Mouse (Mus musculus) erythroid progenitor cell, adult 5-6 weeks (primary cell): ENCODE measurements around the gene Tarsl2. TPM values are rescaled to one million over a fixed set of nuclear protein-coding genes. Genes with fewer than 3 reads are reported as not detected.
A peak's percentile ranks its signal among the peaks of the same experiment; 100 is the strongest.

Experiments
- ATAC-seq: replicated peaks from 2 replicates; pipeline ENCODE4 v1.8.0; 2016; ENCODE audit warnings: moderate number of reproducible peaks, mild to moderate bottlenecking, moderate TSS enrichment, inconsistent platforms; ENCODE audit not compliant: poor library complexity, low FRiP score, severe bottlenecking
- total RNA-seq, 2 experiments: library from RNA; stranded (forward) in 1 of 2; stranded (reverse) in 1 of 2; fragments of 150-400 nt in 1 of 2; fragments of 186-747, 209-891 nt in 1 of 2; gene quantifications; 2 replicates each; pipeline versions ENCODE4 v1.2.3 to v1.2.4; 2015 to 2017; ENCODE audit warnings: low replicate concordance in 2 of 2

Tarsl2 gene
- total RNA-seq, 2 experiments from 2014 or later = 21.4 to 51.6 TPM

DNA sequence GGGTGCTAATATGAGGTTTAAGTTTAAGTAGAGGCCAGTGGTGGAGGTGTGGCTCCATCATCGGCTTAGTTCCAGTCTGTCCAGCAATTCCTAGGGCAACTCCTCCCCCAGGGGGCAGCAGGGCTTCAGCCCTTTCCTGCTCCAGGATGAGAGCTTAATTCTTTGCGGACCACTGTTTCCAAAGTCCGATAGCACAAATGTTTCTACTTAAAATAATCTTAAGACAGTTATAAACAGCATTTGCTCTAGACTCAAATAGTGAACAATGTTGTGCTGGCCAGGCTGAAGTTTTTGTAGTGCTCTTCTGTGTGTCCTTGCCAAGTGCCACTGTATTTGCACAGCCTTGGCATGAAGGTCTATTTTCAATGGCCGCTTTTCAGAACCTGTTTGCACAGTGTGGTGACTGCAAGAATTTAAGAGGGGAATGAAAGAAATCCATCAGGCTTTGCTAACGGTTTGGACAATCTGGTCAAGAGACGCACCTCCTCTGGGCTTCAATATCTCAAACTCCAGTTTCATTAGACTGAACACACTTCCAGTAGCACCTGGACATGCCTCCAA lies 757 bp upstream of the Tarsl2 start:
- ATAC-seq = no peak

DNA sequence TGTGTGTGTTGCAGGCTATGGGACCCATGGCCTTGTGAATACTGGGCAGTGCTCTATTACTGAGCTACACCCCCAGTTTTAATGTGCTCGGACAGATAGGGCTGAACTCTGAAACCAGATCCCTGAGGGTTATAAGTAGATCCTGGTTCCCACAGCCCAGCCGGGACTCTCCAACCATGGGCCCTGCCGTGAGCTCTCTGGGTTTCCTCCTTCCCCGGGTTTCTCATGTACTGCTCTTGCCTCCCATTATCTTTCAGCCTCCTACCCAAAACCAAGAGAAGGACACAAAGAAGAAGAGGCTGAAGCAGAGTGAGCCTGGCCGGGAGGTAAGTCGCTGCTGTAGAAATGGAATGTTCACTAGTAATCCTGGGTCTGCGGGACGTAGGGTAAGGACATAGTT lies 1.3 kb downstream of the Tarsl2 start:
- ATAC-seq = peak; percentile 20

DNA sequence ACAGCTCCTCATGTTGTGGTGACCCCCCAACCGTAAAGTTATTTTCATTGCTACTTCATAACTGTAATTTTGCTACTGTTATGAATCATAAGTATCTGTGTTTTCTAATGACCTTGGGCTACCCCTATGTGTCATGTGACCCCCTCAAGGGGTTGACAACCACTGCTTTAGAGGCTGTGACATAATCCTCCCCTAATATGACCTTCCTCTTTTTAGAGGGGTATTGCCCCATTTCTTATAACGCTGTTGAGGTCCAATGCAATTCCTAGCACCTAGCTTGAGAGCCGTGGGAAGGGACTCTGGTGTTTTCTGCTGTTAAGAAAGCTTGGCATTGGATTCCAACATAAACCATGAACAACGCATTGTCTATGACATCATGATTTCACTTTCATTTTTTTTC lies 6.0 kb downstream of the Tarsl2 start:
- no peak for ATAC-seq

DNA sequence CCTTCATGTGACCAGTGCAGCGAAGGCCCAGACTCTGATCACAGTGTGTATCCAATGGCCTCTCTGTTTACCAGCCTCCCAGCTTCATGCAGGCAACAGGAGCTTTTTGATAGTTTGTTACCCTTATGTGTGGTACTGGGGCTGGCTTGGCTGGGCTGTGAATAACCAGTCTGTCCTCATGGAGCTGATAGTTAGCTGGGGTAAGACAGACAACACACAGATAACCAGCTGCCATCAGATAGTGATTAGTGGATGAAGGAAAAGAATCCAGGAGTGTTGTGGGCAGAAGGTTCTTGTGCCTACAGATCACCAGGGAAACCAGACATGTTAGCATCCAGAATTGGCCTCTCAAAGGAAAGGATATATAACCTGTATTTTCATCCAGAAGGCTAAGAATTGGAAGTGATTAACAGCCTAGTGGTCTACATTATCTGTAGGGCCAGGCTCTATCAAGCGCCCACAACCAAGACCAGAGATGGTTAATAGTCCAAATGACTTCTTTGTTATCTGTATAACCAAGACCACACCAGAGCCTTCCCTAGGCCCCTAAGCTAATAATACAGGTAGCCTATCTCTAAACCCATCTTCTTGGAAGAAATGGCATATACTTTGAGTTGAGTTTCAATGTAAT lies 12.9 kb downstream of the Tarsl2 start:
- no peak for ATAC-seq

DNA sequence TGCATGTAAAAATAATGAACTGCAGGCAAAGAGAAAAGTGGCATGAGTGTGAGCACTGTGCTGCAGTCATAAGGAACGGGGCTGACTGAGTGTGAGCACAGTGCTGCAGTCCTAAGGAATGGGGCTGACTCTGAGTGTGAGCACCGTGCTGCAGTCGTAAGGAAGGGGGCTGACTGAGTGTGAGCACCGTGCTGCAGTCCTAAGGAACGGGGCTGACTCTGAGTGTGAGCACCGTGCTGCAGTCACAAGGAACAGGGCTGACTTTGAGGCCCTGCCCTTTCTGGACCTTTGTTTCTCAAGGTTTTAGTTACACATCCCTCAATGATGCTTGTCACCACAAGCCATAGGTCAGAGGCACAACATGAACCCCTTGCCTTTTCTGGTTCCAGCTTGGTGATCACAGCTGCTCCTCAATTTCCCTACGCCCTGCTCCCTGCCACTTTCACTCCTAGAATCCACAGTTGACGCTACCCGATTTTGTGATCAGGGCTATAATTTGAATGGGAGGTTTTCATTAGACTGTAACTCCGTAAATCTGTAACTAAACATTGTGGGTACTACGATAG lies 18.6 kb downstream of the Tarsl2 start:
- ATAC-seq = no peak

DNA sequence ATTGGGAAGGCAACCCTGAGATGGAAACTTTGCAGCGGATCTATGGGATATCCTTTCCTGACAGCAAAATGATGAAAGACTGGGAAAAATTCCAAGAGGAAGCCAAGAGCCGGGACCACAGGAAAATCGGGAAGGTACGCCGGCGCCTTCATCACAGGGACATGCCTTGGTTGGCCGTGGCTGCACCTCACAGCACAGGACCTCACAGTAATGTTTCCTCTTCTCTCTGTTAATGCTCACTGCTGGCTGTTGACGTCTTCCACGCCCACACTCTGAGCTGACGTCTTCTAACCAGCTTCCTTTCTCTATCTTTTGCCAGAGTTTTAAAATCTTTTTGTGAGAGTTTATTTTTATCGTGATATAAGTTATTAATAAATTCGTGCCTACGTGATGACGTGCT lies 19.2 kb downstream of the Tarsl2 start:
- ATAC-seq = no peak

DNA sequence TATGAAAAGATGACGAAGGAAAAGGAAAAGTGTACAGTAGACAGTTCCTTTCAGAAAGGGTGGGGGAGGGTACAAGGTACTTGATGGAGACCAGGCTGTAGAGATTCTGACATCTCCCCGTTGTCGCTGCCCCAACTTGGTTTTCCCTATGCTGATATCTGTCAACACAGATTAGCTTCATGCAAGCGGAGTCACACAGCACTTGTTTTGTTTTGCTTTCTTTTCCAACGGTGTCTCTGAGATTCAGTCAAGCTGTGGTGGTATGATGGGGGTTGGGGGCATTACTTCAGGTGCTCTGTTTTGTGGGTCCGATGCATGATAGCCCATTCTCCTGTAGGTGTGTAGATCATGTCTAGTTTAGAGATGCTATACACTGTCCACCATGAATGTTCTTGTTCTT lies 22.8 kb downstream of the Tarsl2 start:
- ATAC-seq = no peak

DNA sequence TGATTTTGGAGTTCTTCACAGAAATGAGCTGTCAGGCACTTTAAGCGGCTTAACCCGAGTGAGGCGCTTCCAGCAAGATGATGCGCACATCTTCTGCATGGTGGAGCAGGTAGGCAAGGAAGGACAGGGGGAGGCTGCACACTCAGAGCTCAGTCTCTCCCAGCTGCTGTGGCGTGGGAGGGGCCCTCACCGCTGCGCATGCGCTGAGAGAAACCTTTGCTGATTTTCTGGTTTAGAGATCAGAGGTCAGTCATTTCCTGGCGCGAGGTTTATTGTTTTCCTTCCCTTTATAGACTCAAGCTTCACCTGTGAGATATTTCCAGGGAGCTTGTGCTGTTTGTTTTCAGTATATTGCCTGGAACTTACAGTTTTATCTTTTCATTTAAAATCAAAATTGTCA lies 33.4 kb downstream of the Tarsl2 start:
- no peak for ATAC-seq

DNA sequence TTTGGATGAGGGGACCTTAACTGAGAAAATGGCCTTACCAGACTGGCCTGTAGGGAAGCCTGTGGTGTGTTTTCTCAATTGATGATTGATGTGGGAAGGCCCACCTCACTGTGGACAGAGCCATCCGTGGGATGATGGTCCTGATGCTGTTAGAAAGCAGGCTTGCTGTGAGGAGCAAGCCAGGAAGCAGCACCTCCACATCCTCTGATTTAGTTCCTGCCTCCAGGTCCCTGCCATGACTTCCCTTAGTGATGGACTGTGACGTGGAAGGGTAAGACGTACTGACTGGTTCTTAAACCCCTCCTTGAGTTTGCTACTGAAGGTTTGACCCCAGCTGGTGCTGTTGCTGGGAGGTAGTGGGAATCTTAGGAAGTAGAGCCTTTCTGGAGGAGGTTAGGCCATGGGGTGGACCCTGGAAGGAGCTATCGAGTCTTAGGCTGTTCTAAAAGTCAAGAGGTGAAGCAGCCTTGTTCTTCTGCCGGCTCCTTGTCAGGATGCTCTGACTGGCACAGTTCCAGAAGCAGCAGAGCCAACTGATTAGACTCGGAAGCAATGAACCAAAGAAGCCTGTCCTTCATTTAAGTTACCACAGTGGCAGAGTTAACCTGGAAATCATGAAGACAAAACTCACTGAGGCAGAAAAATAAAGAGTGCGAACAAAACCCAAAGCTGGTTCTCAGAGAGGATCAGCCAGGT lies 34.4 kb downstream of the Tarsl2 start:
- no peak for ATAC-seq

DNA sequence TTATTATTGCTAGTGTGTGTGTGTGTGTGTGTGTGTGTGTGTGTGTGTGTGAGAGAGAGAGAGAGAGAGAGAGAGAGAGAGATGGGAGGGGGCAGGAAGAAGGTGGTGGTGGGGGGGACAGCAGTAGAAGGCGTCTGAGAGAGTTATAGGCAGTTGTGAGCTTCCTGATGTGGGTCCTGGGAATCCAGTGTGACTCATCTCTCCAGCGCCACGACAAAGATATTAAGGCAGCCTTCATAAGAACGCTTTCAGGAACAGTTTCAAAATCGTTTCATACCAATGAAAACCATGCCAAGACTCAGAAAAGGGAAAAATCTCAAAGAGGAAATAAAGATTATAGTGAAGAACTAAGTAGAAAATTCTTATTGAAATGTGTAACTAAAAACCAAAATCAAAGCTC lies 36.5 kb downstream of the Tarsl2 start:
- ATAC-seq = no peak

DNA sequence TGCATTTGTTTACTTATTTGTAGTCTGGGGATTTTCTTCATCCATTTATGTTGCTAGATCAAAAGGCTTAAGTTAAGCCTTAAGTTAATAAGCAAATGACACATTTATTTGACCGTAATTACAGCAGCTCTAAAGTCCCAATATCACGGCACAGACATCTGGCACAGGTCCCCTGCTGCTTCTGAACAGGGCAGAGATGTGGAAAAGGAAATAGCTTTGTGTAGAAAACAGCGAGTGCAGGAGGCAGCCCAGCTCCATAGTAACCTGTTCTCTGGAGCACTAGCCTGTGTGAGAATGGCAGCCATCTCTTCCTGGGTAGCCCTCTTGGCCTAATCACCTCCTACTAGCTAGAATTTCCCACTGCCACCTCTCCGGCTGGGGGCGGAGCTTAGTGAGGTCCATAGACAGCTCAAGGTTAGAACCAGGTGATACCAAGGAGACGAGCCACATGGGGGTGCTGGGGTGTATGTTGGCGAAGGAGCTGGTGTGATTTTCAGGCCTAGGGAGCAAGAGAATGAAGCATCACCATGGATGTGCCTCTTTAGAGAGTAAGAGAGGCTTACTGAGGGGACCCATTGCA lies 39.6 kb downstream of the Tarsl2 start:
- ATAC-seq = no peak

DNA sequence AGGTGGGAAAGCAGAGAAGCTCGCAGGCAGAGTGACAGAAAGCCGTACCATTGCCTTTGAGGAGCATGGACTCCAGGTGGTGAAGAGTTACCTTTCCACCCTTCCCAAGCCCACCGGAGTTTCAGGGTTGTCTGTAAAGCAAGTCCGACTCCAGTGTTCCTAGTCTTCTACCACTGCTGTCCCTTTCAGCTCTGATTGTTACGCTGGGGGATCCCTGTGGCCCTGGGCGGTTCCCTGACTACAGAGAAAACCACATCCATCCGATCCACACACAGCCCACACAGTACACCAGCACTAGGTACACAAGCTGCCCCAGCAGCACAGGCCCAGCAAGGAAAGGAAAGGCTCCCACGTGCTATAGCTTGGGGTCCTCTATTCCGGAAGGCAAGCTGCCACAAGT lies 42.0 kb downstream of the Tarsl2 start:
- ATAC-seq = no peak

DNA sequence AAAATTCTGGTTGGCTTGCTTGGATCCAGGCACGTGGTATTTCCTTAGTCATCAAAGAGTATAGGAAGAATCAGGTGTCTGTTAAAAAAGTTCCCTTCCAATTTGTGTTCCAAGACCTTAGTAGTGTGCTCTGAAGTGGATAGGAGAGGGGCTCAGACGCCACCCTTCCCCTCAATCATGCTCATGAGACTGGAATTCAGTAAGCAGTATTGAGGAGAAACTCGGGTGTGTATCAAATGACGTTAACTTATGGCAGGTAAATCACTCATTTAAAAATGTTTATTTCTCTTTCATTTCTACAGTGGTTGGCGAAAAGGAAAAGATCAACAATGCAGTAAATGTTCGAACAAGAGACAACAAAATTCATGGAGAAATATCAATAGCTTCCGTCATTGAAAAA lies 46.2 kb downstream of the Tarsl2 start, which contains the start of gene Tm2d3:
Tm2d3 (plus strand) TSS at position 301 of the 400 bp plus-strand sequence.
- no peak for ATAC-seq

DNA sequence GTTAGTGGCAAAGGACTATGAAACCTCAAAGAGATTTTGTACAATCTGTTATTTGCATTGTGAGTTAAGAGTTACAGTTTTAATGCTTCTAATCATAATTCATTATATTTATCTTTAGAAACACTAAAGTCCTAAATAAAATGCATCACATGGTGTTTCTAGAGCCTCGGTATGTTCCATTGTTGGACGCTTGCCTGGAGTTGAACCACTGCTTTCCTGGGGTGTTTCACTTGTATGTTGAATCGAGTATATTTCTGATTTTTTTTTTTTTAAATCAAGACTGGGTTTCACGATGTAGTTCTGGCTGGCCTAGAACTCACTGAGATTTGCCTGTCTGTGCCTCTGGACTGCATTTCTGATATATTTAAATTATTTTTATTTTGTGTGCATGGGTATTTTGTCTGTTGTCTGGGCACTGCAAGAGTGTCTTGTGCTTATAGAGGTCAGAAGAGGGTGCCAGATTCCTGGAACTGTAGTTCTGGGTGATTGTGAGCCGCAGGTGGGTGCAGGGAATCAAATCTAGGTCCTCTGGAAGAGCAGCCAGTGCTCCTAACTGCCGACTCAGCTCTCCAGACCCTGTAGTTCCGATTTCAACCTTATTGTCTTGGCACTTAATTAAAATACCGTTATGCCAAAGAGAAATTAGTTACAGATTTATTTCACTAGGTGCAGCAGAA lies 47.4 kb downstream of the Tarsl2 start:
- ATAC-seq = no peak

DNA sequence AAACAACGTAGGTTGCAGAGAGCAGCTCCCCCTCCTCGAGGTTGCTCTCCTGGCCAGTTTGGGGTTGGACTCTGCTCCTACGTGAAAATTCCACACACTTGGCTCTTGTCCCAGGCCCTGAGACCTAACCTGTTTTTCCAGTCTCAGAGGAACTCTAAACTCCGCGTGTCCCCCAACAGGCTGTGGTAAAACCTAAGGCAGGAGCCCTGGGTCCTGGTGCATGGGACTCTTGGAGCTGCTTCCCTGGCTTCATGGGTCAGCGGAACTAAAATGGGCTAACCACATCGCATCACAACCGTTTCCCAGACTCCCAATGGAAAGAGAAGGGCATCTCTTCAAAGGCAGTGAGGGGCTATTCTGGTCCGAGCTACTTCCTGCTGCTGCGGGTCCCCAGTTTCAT lies 48.2 kb downstream of the Tarsl2 start:
- no peak for ATAC-seq

DNA sequence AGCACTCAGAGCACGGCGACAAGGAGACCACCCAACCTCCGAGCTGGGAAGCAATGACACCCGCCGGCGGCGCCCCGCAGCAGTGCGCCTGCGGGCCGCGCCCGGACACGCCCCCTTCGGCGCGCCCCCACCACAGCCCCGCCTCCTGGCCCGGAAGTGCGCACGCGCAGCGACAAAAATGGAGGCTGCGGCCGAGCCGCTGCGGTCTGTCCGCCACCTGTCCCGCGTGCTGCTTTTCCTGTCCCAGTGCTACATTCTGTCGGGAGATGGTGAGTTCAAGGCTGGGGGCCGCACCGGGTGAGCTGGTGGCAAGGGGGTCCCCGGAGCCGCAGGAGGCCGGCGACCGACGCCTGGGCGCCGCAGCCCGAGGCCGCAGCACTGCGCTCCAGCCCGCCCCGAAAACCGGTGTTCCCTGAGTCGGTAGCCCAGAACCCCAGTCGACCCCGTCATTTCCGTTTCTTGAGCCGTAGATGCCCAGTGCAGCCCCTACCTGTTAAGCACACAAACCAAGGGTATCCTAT lies 48.7 kb downstream of the Tarsl2 start:
- peak; percentile 86 for ATAC-seq

DNA sequence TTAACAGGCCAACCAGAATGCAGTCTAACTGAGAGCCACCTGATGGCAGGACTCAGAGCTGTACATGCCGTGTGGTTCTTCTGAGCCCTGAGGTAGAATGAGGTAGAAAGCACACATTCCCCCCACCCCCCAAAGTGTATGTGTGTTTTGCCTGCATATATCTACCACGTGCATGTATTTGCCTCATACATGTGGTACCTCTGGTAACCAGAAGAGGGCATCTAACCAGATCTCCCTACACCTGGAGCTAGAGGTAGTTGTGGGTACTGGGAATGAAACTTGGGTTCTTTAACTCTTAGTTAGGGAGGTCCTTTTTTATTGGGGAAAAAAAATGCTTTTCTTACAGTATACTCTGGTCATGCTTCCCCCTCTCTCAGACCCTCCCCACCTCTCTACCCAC lies 51.8 kb downstream of the Tarsl2 start:
- ATAC-seq = peak; percentile 59; the same call in 1 of the 2 replicates

DNA sequence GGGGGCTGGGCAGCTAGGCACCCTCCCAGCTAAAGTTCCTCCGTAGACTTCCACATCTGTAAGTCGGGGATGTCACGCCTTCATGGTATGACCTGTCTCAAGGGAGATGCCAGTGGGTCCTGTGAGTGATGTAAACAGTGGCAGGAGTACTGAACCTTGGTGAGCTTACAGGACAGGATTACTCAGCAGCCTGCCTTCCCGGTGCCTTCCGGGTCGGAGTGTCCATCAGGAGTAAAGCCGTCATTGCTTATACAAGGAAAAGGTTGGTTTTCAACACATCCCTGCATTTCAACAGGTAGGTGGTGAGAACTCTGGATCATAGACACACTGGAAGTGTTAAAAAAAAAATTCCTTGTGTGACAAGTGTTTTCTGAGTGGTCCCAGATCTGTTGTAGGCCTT lies 57.4 kb downstream of the Tarsl2 start:
- ATAC-seq = no peak

DNA sequence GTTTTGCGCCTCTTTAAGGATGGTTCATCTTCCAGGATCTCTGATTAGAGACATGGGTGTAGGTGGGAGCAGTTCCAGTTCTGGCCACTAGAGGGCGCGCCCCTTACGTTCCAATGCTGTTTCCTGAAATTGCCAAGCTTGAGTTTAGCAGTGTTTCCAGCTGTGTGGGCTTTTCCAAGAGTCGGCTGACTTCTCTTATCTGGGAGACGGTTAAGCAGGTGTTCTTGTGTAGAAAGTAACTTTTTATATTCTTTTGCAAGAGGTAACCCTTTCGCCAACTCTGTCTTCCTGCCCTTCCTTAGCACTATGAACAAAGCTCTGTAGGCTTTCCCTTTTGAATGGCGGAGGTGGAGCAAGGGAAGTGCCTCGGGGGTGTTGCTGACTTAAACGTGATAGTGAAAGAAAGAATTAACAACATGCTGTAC lies 60.1 kb downstream of the Tarsl2 start:
- peak; percentile 83 for ATAC-seq

DNA sequence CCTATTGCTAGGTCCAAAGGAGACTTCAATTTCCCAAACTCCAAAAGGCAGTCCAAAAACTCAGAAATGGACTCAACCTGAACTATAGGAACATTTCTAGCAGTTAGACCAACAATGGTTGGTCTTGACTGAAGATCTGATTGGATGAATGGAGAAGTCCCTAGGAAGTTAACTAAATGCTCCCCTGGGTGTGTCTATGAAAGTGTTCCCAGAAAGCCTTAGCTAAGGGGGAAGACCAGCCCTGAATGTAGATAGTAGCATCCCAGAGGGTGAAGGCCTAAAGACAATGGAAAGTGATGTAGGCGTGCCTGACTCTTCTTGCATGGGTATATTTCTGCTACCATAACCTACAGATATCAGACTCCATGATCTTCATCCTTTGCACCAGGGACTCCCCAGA lies 63.8 kb downstream of the Tarsl2 start:
- no peak for ATAC-seq
